Mouse (Mus musculus): Measurements from ENCODE around the gene Best2.

GRCm38 (mm10) chr8:84986379-84986945 is 27.9 kb downstream of the Best2 start:
- peak; percentile 86 to 89 for TF ChIP-seq EP300 (IDR thresholded peaks at IDR 0.05; ENCODE audit: low read depth in 1 of 2, low read length in 2 of 2)
- no peak; the same call in 1 of the 2 replicates for TF ChIP-seq KAT2A (conservative IDR thresholded peaks at IDR 0.05; ENCODE audit: low read depth, low read length)

Measured in MEL (cell line).